Mouse (Mus musculus) hindbrain, embryonic 14.5 days (tissue): ENCODE measurements around the gene Wdr4. TPM values are rescaled to one million over a fixed set of nuclear protein-coding genes. Genes with fewer than 3 reads are reported as not detected.

Source experiments
- ATAC-seq: fragments of 200-750 bp; cut with Nextera tagmentation; 2 replicates; pipeline ENCODE4 v1.8.0; 2017; ENCODE audit warnings: moderate number of reproducible peaks, mild to moderate bottlenecking, moderate TSS enrichment, moderate library complexity; ENCODE audit not compliant: low FRiP score
- DNase-seq: peaks from one replicate; pipeline ENCODE4 v3.0.0-alpha.2; 2015; ENCODE audit warnings: low spot score
- H3K27ac ChIP-seq: fragments of 300-500 bp; sonication (generic); 2 replicates; pipeline ENCODE4 v1.5.1; 2014; ENCODE audit warnings: mild to moderate bottlenecking, moderate library complexity
- H3K27me3 ChIP-seq: fragments of 300-500 bp; sonication (generic); 2 replicates; pipeline ENCODE4 v1.6.1; 2014; ENCODE audit warnings: mild to moderate bottlenecking, low read length, mixed read lengths; ENCODE audit not compliant: control insufficient read depth, insufficient read depth
- H3K36me3 ChIP-seq: fragments of 300-500 bp; sonication (generic); replicated peaks from 2 replicates; pipeline ENCODE4 v1.6.1; 2014; ENCODE audit not compliant: control insufficient read depth, insufficient read depth
- H3K4me1 ChIP-seq: fragments of 300-500 bp; sonication (generic); replicated peaks from 2 replicates; pipeline ENCODE4 v1.6.1; 2014; ENCODE audit warnings: antibody characterized with exemption, low read length, mixed read lengths; ENCODE audit not compliant: control insufficient read depth, insufficient read depth
- H3K4me2 ChIP-seq: fragments of 300-500 bp; sonication (generic); replicated peaks from 2 replicates; pipeline ENCODE4 v1.6.1; 2014; ENCODE audit warnings: mild to moderate bottlenecking, moderate library complexity
- H3K4me3 ChIP-seq: fragments of 300-500 bp; sonication (generic); replicated peaks from 2 replicates; pipeline ENCODE4 v1.5.1; 2014; ENCODE audit warnings: mild to moderate bottlenecking, low read length
- H3K9ac ChIP-seq: fragments of 300-500 bp; sonication (generic); 2 replicates; pipeline ENCODE4 v1.6.1; 2014
- H3K9me3 ChIP-seq: fragments of 300-500 bp; sonication (generic); 2 replicates; pipeline ENCODE4 v1.6.1; 2016; ENCODE audit warnings: low read length; ENCODE audit not compliant: control insufficient read depth
- WGBS: fragments of 180-500 bp; shearing (Covaris S2); extraction: QIAGEN DNeasy Blood & Tissue Kit; methylation state at CpG from one replicate; pipeline ENCODE4 v1.1.7; 2014; 5-methylcytosine and 5-hydroxymethylcytosine counted together
- microRNA-seq: library from miRNA; unstranded; fragments of <30 nt; microRNA quantifications from one replicate; pipeline ENCODE4, GENCODE M21; 2016
- polyA plus RNA-seq: library from polyadenylated mRNA; unstranded; fragments of >200 nt; fragmentation: Nextera tagmentation; extraction: Ambion mirVana; gene quantifications from 2 replicates; pipeline ENCODE4 v1.2.1, GENCODE M21; 2014

Gene Wdr4
- polyA plus RNA-seq, 1 experiment from 2014 or later: 29.5 TPM

DNA sequence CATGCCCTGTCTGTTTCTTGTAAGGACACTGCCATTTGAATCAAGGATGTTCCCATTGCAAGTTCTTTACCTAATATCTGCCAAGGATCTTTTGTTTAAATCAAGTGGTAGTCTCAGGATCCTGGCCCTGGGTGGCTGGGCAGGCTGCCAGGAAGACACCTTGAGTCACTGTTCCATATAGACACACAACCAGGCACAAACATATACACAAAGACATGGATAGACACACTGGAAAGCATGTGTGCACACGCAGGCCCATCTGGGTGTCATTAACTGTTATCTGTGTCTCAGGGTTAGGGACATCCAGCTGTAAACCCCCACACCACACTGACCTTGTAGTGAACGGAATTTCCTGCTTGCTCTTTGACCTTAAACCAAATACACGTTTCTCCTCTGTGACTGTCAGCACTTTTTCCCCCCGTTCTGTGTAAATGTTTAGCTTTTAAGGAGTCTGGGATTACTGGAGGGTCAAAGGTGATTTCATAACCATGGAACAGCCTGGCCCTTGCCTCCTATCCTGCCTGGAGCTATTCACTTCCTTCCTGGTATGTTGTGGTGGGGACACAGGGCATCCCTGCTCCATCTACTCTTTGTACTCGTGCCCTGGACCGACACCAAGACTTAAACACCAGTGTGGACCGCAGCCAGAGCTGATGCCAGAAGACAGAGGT, 74.6 kb downstream of the Wdr4 start:
- H3K4me1 ChIP-seq: 0 out of 2 replicates have a peak, but pooled peaks cover under 1% of the 10 kb centered on the region
- H3K27me3 ChIP-seq: no peaks in the 10 kb centered on the region
- H3K36me3 ChIP-seq: peaks cover 37% of the 10 kb centered on the region
- no peak overlapping the region for H3K9ac ChIP-seq
- H3K4me2 ChIP-seq: no peak overlapping the region
- ATAC-seq: no peak
- WGBS: 69% methylated on average over 7 of the region's 7 CpGs
- no peak for DNase-seq
- H3K4me3 ChIP-seq: no peak overlapping the region
- H3K27ac ChIP-seq: no peak overlapping the region
- H3K9me3 ChIP-seq: no peaks in the 10 kb centered on the region

Small RNA genes lying within 50 kb of the gene (microRNA-seq; reads per million reads assigned to microRNA genes)
- not detected for gene Gm24970

Other genes starting within 250 kb of the Wdr4 start
- 3.5 and 5.0 TPM in 2 replicates for gene Rsph1, start 242.6 kb downstream of the Wdr4 start, polyA plus RNA-seq
- gene Slc37a1, start 233.2 kb downstream of the Wdr4 start, polyA plus RNA-seq: 10.4 and 11.6 TPM in 2 replicates
- gene Pde9a, start 133.8 kb downstream of the Wdr4 start, polyA plus RNA-seq: 31.1 and 32.6 TPM in 2 replicates
- gene Ndufv3, start 135 bp upstream of the Wdr4 start, polyA plus RNA-seq: 441 and 514 TPM in 2 replicates
- gene Pknox1, start 44.8 kb upstream of the Wdr4 start, polyA plus RNA-seq: 47.3 and 47.5 TPM in 2 replicates
- 6.7 and 10.0 TPM in 2 replicates for gene Cbs, start 117.3 kb upstream of the Wdr4 start, polyA plus RNA-seq
- 92.9 and 105 TPM in 2 replicates for gene U2af1, start 138.9 kb upstream of the Wdr4 start, polyA plus RNA-seq
- 0.20 and 0.30 TPM in 2 replicates for gene Cryaa, start 157.8 kb upstream of the Wdr4 start, polyA plus RNA-seq